Mouse (Mus musculus) lung, embryonic 15.5 days (tissue): ENCODE data around the gene 4930442H23Rik. TPM values are rescaled to one million over a fixed set of nuclear protein-coding genes. Genes with fewer than 3 reads are reported as not detected.

Experiments
- polyA plus RNA-seq: library from polyadenylated mRNA; unstranded; fragments of >200 nt; fragmentation: Nextera tagmentation; extraction: Ambion mirVana; gene quantifications from 2 replicates; pipeline ENCODE4 v1.2.1, GENCODE M21; 2015

The 4930442H23Rik gene
- polyA plus RNA-seq, 1 experiment from 2014 or later, result 0.16 TPM

Other genes with a start within 250 kb of the 4930442H23Rik start
- 5.3 and 6.6 TPM in 2 replicates for gene Gng7, start 168.9 kb downstream of the 4930442H23Rik start, polyA plus RNA-seq
- 0.11 and 0.30 TPM in 2 replicates for gene Diras1, start 158.2 kb downstream of the 4930442H23Rik start, polyA plus RNA-seq
- 17.2 and 20.5 TPM in 2 replicates for gene Slc39a3, start 146.4 kb downstream of the 4930442H23Rik start, polyA plus RNA-seq
- gene Sgta, start 123.7 kb downstream of the 4930442H23Rik start, polyA plus RNA-seq, result 192 TPM in 2 replicates
- 51.7 and 54.3 TPM in 2 replicates for gene Thop1, start 113.8 kb downstream of the 4930442H23Rik start, polyA plus RNA-seq
- 0.31 and 0.35 TPM in 2 replicates for gene Creb3l3, start 85.0 kb downstream of the 4930442H23Rik start, polyA plus RNA-seq
- 178 and 180 TPM in 2 replicates for gene Map2k2, start 77.9 kb downstream of the 4930442H23Rik start, polyA plus RNA-seq
- gene Zbtb7a, start 48.6 kb downstream of the 4930442H23Rik start, polyA plus RNA-seq, result 34.1 and 36.9 TPM in 2 replicates
- 41.0 and 47.5 TPM in 2 replicates for gene Pias4, start 15.9 kb downstream of the 4930442H23Rik start, polyA plus RNA-seq
- gene Eef2, start 7.2 kb downstream of the 4930442H23Rik start, polyA plus RNA-seq, result 567 and 596 TPM in 2 replicates
- gene Dapk3, start 844 bp downstream of the 4930442H23Rik start, polyA plus RNA-seq, result 52.6 and 56.1 TPM in 2 replicates
- gene Nmrk2, start 18.2 kb upstream of the 4930442H23Rik start, polyA plus RNA-seq, result 0.11 and 0.30 TPM in 2 replicates
- gene Atcay, start 47.0 kb upstream of the 4930442H23Rik start, polyA plus RNA-seq, result 0.14 and 0.29 TPM in 2 replicates
- gene Zfr2, start 49.3 kb upstream of the 4930442H23Rik start, polyA plus RNA-seq, result 5.3 and 5.4 TPM in 2 replicates
- 2.7 and 3.9 TPM in 2 replicates for gene Matk, start 69.1 kb upstream of the 4930442H23Rik start, polyA plus RNA-seq
- gene Mrpl54, start 83.1 kb upstream of the 4930442H23Rik start, polyA plus RNA-seq, result 208 and 225 TPM in 2 replicates
- 60.7 and 66.5 TPM in 2 replicates for gene Apba3, start 83.1 kb upstream of the 4930442H23Rik start, polyA plus RNA-seq
- 26.4 and 28.8 TPM in 2 replicates for gene Tjp3, start 107.7 kb upstream of the 4930442H23Rik start, polyA plus RNA-seq
- 45.4 and 47.0 TPM in 2 replicates for gene Pip5k1c, start 109.1 kb upstream of the 4930442H23Rik start, polyA plus RNA-seq
- gene Cactin, start 137.3 kb upstream of the 4930442H23Rik start, polyA plus RNA-seq, result 48.4 and 49.9 TPM in 2 replicates
- gene Tbxa2r, start 144.9 kb upstream of the 4930442H23Rik start, polyA plus RNA-seq, result 17.8 and 18.3 TPM in 2 replicates
- gene Gipc3, start 159.4 kb upstream of the 4930442H23Rik start, polyA plus RNA-seq, result 0.07 and 0.10 TPM in 2 replicates
- gene Hmg20b, start 166.6 kb upstream of the 4930442H23Rik start, polyA plus RNA-seq, result 91.2 and 92.5 TPM in 2 replicates
- 17.6 and 20.4 TPM in 2 replicates for gene Mfsd12, start 173.6 kb upstream of the 4930442H23Rik start, polyA plus RNA-seq
- 2.0 and 3.0 TPM in 2 replicates for gene 4930404N11Rik, start 182.0 kb upstream of the 4930442H23Rik start, polyA plus RNA-seq
- 110 and 115 TPM in 2 replicates for gene Fzr1, start 194.7 kb upstream of the 4930442H23Rik start, polyA plus RNA-seq
- 75.9 and 79.8 TPM in 2 replicates for gene Dohh, start 200.6 kb upstream of the 4930442H23Rik start, polyA plus RNA-seq
- gene Gm48551, start 200.6 kb upstream of the 4930442H23Rik start, polyA plus RNA-seq, result 1.6 and 2.7 TPM in 2 replicates
- 0.45 and 2.3 TPM in 2 replicates for gene Gm48552, start 205.2 kb upstream of the 4930442H23Rik start, polyA plus RNA-seq
- 4.4 TPM in 2 replicates for gene Smim24, start 209.2 kb upstream of the 4930442H23Rik start, polyA plus RNA-seq